Mouse (Mus musculus) kidney, embryonic 15.5 days (tissue): ENCODE data around the gene Sept1. TPM values are rescaled to one million over a fixed set of nuclear protein-coding genes. Genes with fewer than 3 reads are reported as not detected.
"Not testable (repeated sequence)": the region's sequence is repeated elsewhere in the genome, so short reads cannot be mapped to it uniquely, and the experiment has no call there.

Experiments
- ATAC-seq: fragments of 200-750 bp; cut with Nextera tagmentation; replicated peaks from 2 replicates; pipeline ENCODE4 v1.8.0; 2017; ENCODE audit warnings: moderate TSS enrichment; ENCODE audit not compliant: low FRiP score
- H3K27ac ChIP-seq: fragments of 300-500 bp; sonication (generic); 2 replicates; pipeline ENCODE4 v1.5.1; 2015; ENCODE audit warnings: mild to moderate bottlenecking, inconsistent platforms
- H3K27me3 ChIP-seq: fragments of 300-500 bp; sonication (generic); 2 replicates; pipeline ENCODE4 v1.6.1; 2015; ENCODE audit warnings: inconsistent platforms
- H3K36me3 ChIP-seq: fragments of 300-500 bp; sonication (generic); 2 replicates; pipeline ENCODE4 v1.6.1; 2015; ENCODE audit warnings: inconsistent platforms
- H3K4me1 ChIP-seq: fragments of 300-500 bp; sonication (generic); 2 replicates; pipeline ENCODE4 v1.6.1; 2015; ENCODE audit warnings: inconsistent platforms
- H3K4me2 ChIP-seq: fragments of 300-500 bp; sonication (generic); 2 replicates; pipeline ENCODE4 v1.6.1; 2015; ENCODE audit warnings: moderate library complexity, mild to moderate bottlenecking, inconsistent platforms
- H3K4me3 ChIP-seq: fragments of 300-500 bp; sonication (generic); replicated peaks from 2 replicates; pipeline ENCODE4 v1.5.1; 2015; ENCODE audit warnings: mild to moderate bottlenecking, inconsistent platforms
- H3K9ac ChIP-seq: fragments of 300-500 bp; sonication (generic); 2 replicates; pipeline ENCODE4 v1.6.1; 2015; ENCODE audit warnings: mild to moderate bottlenecking, inconsistent platforms
- H3K9me3 ChIP-seq: fragments of 300-500 bp; sonication (generic); replicated peaks from 2 replicates; pipeline ENCODE4 v1.6.1; 2016; ENCODE audit warnings: inconsistent platforms
- WGBS: fragments of 180-500 bp; shearing (Covaris S2); methylation state at CpG from one replicate; pipeline ENCODE4 v1.1.7; 2015; ENCODE audit warnings: mixed read lengths; 5-methylcytosine and 5-hydroxymethylcytosine counted together
- polyA plus RNA-seq: library from polyadenylated mRNA; unstranded; fragments of >200 nt; fragmentation: Nextera tagmentation; extraction: Ambion mirVana; gene quantifications from 2 replicates; pipeline ENCODE4 v1.2.1, GENCODE M21; 2015

Sept1 gene
- polyA plus RNA-seq, 1 experiment from 2014 or later, result 21.3 TPM

DNA sequence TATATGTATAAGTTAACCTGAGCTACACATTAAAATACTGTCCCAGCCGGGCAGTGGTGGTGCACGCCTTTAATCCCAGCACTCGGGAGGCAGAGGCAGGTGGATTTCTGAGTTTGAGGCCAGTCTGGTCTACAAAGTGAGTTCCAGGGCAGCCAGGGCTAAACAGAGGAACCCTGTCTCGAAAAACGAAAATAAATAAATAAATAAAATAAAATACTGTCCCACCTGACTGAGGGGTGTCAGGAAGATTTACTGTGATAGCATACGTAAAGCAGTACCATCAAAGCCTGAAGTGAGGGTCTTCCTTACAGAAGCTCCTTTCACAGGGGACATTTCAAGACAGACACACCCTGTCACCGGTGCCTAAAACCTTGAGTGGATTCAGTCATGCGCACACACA, 17.6 kb upstream of the Sept1 start:
- Histone ChIP-seq H3K36me3 (peaks cover 56% of the 10 kb centered on the region), H3K4me1 (peaks cover 38% of the 10 kb centered on the region)
- not testable (repeated sequence) for H3K4me2 ChIP-seq, H3K4me3 ChIP-seq, H3K27ac ChIP-seq, H3K9ac ChIP-seq, H3K9me3 ChIP-seq, ATAC-seq, H3K27me3 ChIP-seq
- 88% methylated on average over 8 of the region's 8 CpGs for WGBS

DNA sequence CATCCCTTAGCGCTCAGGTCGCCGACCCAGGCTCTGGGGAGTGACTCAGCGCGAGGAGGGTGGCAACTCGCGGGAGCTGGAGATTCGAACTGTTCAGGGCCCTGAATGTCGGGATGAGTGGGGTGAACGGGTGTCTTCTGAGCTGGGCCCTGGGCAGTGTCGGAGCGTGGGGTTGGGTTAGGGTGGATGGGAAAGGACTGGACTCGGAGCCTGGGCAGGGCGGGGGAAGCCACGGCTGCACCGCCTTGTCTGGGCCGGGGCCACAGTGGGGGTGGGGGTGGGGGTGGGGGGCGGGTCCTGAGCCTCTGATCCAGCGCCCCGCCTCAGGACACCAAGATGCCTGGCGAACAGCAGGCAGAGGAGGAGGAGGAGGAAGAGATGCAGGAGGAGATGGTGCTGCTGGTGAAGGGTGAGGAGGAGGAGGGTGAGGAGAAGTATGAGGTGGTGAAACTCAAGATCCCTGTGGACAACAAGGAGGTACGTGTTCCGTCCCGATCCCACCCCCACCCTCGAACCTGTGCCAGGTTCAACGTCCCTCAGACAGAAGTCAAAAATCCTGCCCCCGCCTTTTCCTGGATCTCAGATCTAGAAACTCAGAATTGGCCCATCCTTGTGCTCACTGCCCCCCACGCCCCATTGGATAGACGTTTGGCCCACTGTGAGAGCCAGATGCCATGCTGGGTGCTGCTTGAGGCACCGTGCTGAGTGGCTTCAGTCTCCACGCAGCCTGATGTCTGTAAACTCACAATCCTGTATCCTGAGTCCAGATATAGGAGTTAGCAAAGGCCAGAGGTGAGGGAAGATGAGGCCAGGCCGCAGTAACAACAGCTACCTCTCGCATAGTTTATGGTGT, 12.0 kb upstream of the Sept1 start:
- Histone ChIP-seq H3K9me3 (no peaks in the 10 kb centered on the region), H3K4me2 (peak overlapping the region; percentile 80), H3K27ac (peak overlapping the region; percentile 97), H3K9ac (peak overlapping the region; percentile 98), H3K4me1 (peaks cover 37% of the 10 kb centered on the region), H3K36me3 (peaks cover 39% of the 10 kb centered on the region), H3K27me3 (no peaks in the 10 kb centered on the region), H3K4me3 (peak overlapping the region; percentile 74)
- WGBS, result 7% methylated on average over 32 of the region's 33 CpGs
- ATAC-seq, result peak; percentile 84

DNA sequence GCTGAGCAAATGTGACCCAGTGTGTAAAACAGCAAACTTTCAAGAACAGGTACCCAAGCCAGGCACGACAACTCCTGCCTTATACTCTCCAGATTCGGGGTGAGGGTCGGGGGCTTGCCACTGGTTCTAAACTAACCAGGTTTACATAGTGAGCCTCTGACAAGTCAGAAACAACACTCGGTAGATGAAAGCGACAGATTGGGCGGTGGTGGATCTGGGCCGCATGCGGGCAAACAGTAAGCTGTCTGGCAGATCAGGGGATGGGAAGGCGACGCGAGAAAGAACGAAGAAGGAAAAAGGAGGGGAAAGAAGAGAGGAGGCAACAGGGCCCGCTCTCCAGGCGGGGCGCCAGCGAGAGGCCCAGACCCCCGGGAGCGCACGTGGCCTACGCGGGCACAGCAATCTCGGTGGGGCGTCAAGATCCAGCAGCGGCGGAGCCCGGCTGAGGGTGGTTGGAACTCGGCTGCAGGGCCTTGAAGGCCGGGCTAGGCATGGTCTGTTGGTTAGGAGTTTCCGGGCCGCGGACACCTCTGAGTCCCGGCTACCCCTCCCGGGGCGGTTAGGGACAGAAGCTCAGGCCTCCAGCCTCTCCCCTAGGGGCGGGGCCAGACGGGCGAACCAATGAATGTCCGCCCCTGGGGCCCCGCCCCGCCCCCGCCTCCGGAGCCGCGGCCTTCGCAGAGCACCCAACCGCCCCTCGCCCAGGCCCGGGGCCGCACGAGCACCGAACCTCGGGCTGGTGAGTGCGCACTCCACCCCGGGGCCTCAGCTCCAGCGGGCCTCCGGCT, 11.1 kb upstream of the Sept1 start, which contains the start of gene Zfp771:
Zfp771 (plus strand) TSS at position 405 of the 788 bp plus-strand sequence.
- Histone ChIP-seq H3K4me2 (peak within 1 kb of the TSS; percentile 80), H3K9ac (peak within 1 kb of the TSS; percentile 98), H3K9me3 (no peaks in the 10 kb centered on the region), H3K27ac (peak within 1 kb of the TSS; percentile 97), H3K4me1 (peaks cover 35% of the 10 kb centered on the region), H3K27me3 (no peaks in the 10 kb centered on the region), H3K36me3 (peaks cover 36% of the 10 kb centered on the region), H3K4me3 (peak within 1 kb of the TSS; percentile 74)
- WGBS, result under 1% methylated on average over 46 of the region's 56 CpGs
- peak; percentile 97 for ATAC-seq

DNA sequence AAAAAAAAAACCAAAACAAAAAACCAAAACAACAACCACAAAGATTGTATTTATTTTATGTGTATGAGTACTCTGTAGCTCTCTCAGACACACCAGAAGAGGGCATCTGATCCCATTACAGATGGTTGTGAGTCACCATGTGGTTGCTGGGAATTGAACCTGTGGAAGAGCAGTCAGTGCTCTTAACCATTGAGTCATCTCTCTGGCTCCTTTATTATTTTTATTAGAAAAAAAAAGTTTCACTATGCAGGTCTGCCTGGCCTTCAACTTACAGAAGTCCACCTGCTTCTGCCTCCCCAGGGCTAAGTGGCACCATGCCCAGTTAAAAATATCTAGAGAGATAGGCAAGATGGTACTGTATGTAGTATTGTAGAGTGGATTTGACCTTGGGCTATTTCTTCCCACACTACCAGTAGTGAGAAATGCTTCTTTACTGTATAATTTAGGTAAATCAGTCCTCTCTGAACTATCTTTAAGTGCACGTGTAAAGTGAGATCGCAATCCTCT, 10.5 kb upstream of the Sept1 start:
- peak overlapping the region; percentile 97 for H3K27ac ChIP-seq
- H3K9ac ChIP-seq, result peak overlapping the region; percentile 98; the same call in 1 of the 2 replicates
- ATAC-seq, result no peak
- H3K4me2 ChIP-seq, result peak overlapping the region; percentile 80
- peaks cover 38% of the 10 kb centered on the region for H3K36me3 ChIP-seq
- no peaks in the 10 kb centered on the region for H3K9me3 ChIP-seq
- H3K4me3 ChIP-seq, result peak overlapping the region; percentile 74
- 31% methylated on average over 2 of the region's 2 CpGs for WGBS
- peaks cover 35% of the 10 kb centered on the region for H3K4me1 ChIP-seq
- no peaks in the 10 kb centered on the region for H3K27me3 ChIP-seq

DNA sequence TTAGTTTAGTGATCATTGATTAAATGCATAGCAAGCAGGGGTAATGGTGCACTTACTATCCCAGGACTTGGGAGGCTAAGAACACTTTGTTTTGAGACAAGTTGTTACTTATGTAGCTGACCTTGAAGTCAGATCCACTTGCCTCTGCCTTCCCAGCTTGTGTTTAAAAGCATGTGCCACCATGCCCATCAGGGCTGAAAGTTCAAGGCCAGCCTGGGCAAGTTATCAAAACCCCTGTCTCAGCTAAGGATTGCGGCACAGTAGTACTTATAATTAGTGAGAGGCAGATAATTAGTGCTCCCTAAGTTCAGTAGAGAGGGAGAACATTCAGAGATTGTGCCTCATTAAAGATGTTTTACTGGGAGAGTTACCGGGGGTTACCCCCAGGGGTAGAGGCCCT, 1.8 kb upstream of the Sept1 start:
- Histone ChIP-seq H3K4me2 (no peak overlapping the region), H3K4me3 (peak overlapping the region; percentile 99; the same call in 1 of the 2 replicates), H3K9ac (0 out of 2 replicates have a peak overlapping the region, but pooled peaks have one; percentile 98), H3K9me3 (no peaks in the 10 kb centered on the region), H3K36me3 (peaks cover 64% of the 10 kb centered on the region), H3K27me3 (no peaks in the 10 kb centered on the region), H3K4me1 (peaks cover 35% of the 10 kb centered on the region), H3K27ac (no peak overlapping the region)
- no peak for ATAC-seq
- WGBS, result 93% methylated on average over 2 of the region's 2 CpGs

DNA sequence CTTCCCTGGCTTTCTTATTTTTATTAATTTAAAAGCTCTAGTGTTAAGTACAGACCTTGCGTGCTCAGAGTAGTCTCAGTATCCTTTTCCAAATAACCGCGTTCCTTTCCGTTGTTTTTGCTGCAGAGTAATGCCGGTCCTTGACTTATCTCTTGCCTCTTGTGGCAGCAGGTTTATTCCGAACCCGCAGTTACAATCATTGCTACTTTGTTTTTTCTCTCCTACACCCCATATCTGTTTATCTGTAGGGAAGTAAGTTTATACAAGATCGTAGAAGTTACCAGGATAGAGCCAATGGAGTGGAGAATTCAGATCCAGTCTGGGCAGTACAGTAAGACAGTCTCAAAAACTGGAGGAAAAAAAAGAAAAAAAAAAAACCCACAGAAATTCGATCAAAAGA, 835 bp upstream of the Sept1 start:
- no peaks in the 10 kb centered on the region for H3K27me3 ChIP-seq
- ATAC-seq, result no peak
- H3K4me1 ChIP-seq, result peaks cover 36% of the 10 kb centered on the region
- peaks cover 59% of the 10 kb centered on the region for H3K36me3 ChIP-seq
- peak overlapping the region; percentile 99 for H3K27ac ChIP-seq
- H3K9ac ChIP-seq, result peak overlapping the region; percentile 98
- peak overlapping the region; percentile 71 for H3K4me2 ChIP-seq
- peak overlapping the region; percentile 99 for H3K4me3 ChIP-seq
- H3K9me3 ChIP-seq, result no peaks in the 10 kb centered on the region
- 3% methylated on average over 9 of the region's 9 CpGs for WGBS

DNA sequence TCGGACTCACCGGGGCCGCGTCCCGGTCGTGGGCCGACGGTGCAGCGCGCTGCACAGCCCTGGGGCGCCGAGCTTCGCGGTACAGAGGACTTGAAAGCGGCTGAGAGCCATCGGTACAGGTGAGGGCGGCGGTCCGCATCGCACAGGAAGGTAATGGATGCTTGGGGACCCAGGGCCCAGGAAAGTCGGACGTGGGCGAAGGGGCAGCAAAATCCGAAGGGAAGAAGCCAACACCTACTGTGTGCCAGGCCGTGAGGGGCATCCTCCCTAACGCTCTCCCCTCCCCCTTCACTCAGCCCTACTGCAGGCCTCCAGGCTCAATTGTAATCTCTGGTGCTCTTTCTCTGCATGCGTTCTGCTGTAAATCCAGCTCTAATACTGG, 429 bp upstream of the Sept1 start:
- H3K4me2 ChIP-seq, result peak overlapping the region; percentile 71
- no peaks in the 10 kb centered on the region for H3K9me3 ChIP-seq
- peak overlapping the region; percentile 99 for H3K4me3 ChIP-seq
- H3K27ac ChIP-seq, result peak overlapping the region; percentile 99
- peak; percentile 66 for ATAC-seq
- no peaks in the 10 kb centered on the region for H3K27me3 ChIP-seq
- H3K4me1 ChIP-seq, result peaks cover 36% of the 10 kb centered on the region
- peak overlapping the region; percentile 98 for H3K9ac ChIP-seq
- under 1% methylated on average over 26 of the region's 27 CpGs for WGBS
- H3K36me3 ChIP-seq, result peaks cover 55% of the 10 kb centered on the region

DNA sequence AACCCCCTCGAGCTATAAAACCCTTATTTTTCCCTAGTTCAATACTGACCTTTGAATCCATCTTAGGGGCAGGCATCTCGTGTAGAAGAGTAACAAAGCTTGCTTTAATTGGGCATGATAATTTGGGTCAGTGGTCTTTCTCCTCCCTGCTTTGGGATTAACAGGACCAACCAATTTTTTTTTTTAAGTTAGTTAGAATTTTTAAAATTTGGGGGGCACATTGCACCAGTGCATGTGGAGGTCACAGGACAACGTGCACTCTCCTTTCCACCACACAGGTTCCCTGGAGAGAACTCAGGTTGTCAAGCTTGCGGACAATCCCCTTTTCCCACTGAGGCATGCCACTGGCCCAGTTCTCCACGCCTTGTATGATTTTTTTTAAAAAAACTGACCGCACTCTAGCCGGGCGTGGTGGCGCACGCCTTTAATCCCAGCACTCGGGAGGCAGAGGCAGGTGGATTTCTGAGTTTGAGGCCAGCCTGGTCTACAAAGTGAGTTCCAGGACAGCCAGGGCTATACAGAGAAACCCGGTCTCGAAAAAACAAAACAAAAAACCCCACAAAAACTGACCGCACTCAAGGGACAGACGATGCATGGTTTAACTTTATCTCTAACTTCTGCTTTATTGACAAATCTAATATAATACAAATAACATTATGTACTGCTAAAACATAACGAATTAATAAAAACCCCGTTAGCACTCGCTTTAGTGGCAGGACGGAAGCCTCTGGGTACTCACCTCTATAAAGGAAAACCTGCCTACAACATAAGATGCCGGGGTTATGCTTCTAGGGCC, 906 bp downstream of the Sept1 start:
- peaks cover 41% of the 10 kb centered on the region for H3K36me3 ChIP-seq
- H3K9ac ChIP-seq, result peak overlapping the region; percentile 98
- no peaks in the 10 kb centered on the region for H3K9me3 ChIP-seq
- peak overlapping the region; percentile 99 for H3K4me3 ChIP-seq
- H3K4me2 ChIP-seq, result peak overlapping the region; percentile 71
- no peak for ATAC-seq
- peaks cover 36% of the 10 kb centered on the region for H3K4me1 ChIP-seq
- WGBS, result 4% methylated on average over 20 of the region's 20 CpGs
- H3K27me3 ChIP-seq, result no peaks in the 10 kb centered on the region
- peak overlapping the region; percentile 99 for H3K27ac ChIP-seq

DNA sequence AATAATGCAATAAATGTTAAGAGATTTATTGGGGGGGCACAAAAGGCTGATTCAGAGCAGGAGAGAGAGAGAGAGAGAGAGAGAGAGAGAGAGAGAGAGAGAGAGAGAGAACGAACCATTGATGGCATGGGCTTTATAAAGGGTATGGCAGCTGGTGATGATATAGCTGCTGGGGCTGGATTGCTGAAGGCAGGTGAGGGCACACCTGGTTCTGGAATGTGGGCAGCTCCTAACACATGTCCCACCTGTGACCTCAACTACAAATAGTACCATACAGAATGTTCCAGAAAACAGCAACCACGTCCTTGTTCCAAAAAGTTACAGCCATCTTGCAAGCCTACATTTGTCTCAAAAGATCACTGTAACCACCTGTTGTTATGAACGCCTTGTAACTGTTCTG, 1.6 kb downstream of the Sept1 start:
- no peak for ATAC-seq
- H3K27ac ChIP-seq, result peak overlapping the region; percentile 99
- peaks cover 36% of the 10 kb centered on the region for H3K4me1 ChIP-seq

DNA sequence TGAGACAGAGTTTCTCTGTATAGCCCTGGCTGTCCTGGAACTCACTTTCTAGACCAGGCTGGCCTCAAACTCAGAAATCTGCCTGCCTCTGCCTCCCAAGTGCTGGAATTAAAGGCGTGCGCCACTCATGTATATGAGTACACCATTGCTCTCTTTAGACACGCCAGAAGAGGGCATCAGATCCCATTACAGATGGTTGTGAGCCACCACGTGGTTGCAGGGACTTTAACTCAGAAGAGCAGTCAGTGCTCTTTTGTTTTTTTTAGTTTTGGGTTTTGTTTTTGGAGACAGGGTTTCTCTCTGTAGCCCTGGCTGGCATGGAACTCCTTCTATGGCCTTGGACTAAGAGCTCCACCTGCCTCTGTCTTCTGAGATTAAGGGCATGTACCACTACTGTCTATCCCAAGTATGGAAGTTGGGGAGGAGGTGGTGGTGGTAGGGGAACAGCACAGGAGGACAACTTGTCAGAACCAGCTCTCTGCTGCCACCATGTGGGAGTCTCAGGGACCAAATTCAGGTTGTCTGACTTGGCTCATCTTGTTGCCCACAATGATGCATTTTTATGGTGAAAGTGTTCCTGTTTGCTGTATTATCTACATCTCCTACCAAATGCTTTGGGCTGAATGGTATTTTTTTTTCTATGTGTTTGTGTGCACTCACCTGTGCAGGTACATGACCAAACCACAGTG, 4.2 kb downstream of the Sept1 start:
- Histone ChIP-seq H3K9me3 (no peaks in the 10 kb centered on the region), H3K27me3 (no peaks in the 10 kb centered on the region), H3K36me3 (peaks cover 16% of the 10 kb centered on the region), H3K4me2 (no peak overlapping the region), H3K4me1 (peaks cover 24% of the 10 kb centered on the region), H3K27ac (no peak overlapping the region), H3K9ac (no peak overlapping the region), H3K4me3 (no peak overlapping the region)
- ATAC-seq, result no peak
- 63% methylated on average over 4 of the region's 4 CpGs for WGBS

More for the DNA sequence above, 1.6 kb downstream of the Sept1 start:
- H3K36me3 ChIP-seq, result peaks cover 35% of the 10 kb centered on the region
- peak overlapping the region; percentile 99 for H3K4me3 ChIP-seq
- H3K4me2 ChIP-seq, result peak overlapping the region; percentile 71
- peak overlapping the region; percentile 98 for H3K9ac ChIP-seq
- WGBS, result 52% methylated on average over 2 of the region's 3 CpGs
- no peaks in the 10 kb centered on the region for H3K9me3 ChIP-seq
- H3K27me3 ChIP-seq, result no peaks in the 10 kb centered on the region
